Mouse (Mus musculus): ENCODE measurements around the gene Myrfl.

- no peak for TF ChIP-seq FLI1 (IDR thresholded peaks at IDR 0.05; ENCODE audit: low read length)
- TF ChIP-seq GATA1 (IDR thresholded peaks at IDR 0.05; ENCODE audit: borderline replicate concordance, low read length): no peak
Measured at GRCm38 (mm10) chr10:116759816-116760215, 136.9 kb downstream of the Myrfl start.

All from megakaryocyte, embryonic 14.5 days (primary cell).